Comparison of ENCODE assay signal across 13 mouse cellular contexts in the genomic region with DNA sequence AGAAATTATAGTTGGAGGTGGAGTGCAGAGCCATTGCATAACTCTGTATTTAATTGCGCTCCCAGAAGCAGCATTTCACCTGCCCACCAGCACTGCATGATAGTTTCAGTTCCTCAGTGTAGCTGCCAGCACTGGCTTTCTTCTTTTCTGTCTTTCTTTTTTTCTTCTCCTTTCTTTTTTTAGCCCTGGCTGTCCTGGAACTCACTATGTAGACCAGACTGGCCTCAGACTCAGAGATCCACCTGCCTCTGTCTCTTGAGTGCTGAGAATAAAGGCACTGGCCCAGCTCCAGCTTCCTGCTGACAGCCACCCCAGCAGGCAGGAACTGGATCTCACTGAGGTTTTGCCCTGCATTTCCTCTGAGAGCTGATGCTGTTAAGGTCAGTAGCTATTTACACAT. TPM values are rescaled to one million over a fixed set of nuclear protein-coding genes. Genes with fewer than 3 reads are reported as not detected.
DNase-seq lines count a peak whose midpoint lies in the region; ATAC-seq and TF ChIP-seq lines count a peak whose summit lies in the region.
"Had no signal": no experiment of that assay in that cellular context is flagged by ENCODE, and none has a peak within 500 bp of the region (broad histone marks: within the 10 kb centered on the region; RNA-seq: fewer than 3 reads in every experiment).

No protein-coding gene starts in this region.

- ATAC-seq in heart, embryonic 11.5 days (replicated peaks; ENCODE audit: insufficient number of reproducible peaks, low FRiP score, low TSS enrichment) = no peak
- peak; percentile 27; the same call in 1 of the 2 replicates for ATAC-seq in common myeloid progenitor, adult 5-6 weeks (replicated peaks; ENCODE audit: low read depth, poor library complexity, severe bottlenecking)
- ATAC-seq in megakaryocyte, adult 5-6 weeks (ENCODE audit: poor library complexity, severe bottlenecking) = no peak
- ATAC-seq in CD4-positive, CD25-positive, alpha-beta regulatory T cell, adult 4 months = no peak
- ATAC-seq: inflammation-experienced regulatory T-cells, adult 6 months; liver, embryonic 12.5 days had no signal

- no peak overlapping the region for H3K4me2 ChIP-seq in heart, embryonic 11.5 days
- H3K4me2 ChIP-seq: liver, embryonic 12.5 days; stomach, embryonic 15.5 days had no signal

- DNase-seq in heart, embryonic 10.5 days (ENCODE audit: low spot score) = peak; percentile 35
- DNase-seq in spleen, adult 2 months (ENCODE audit: low read depth in 1 of 2, low spot score in 2 of 2) = peak; percentile 12 to 32
- DNase-seq in spleen, postnatal 10 days (ENCODE audit: low spot score in 2 of 2) = no peak
- DNase-seq in splenic B cell, adult 2 months (ENCODE audit: low read depth, low spot score) = peak; percentile 68
- DNase-seq: embryo, embryonic 11 days had no signal

- H3K27ac ChIP-seq in heart, embryonic 10.5 days = no peak overlapping the region
- no peak overlapping the region for H3K27ac ChIP-seq in heart, embryonic 11.5 days (ENCODE audit: low read depth, low read length)
- H3K27ac ChIP-seq in spleen, adult 2 months (ENCODE audit: insufficient read depth, low read length) = peak overlapping the region; percentile 88
- H3K27ac ChIP-seq: liver, embryonic 12.5 days; stomach, embryonic 15.5 days had no signal

- no peak for TF ChIP-seq CTCF in spleen, adult 2 months (IDR thresholded peaks at IDR 0.05; ENCODE audit: extremely low read depth, insufficient read depth, insufficient read length, insufficient replicate concordance)

- 82% methylated on average over 1 of the region's 1 CpGs for WGBS in heart, embryonic 10.5 days
- WGBS in heart, embryonic 11.5 days (ENCODE audit: insufficient replicate concordance) = 80% methylated on average over 1 of the region's 1 CpGs
- WGBS in spleen, adult 2 months = 30% methylated on average over 1 of the region's 1 CpGs

- no peaks in the 10 kb centered on the region for H3K36me3 ChIP-seq in heart, embryonic 10.5 days
- H3K36me3 ChIP-seq in heart, embryonic 11.5 days (ENCODE audit: control insufficient read depth, insufficient read depth, low read length) = no peaks in the 10 kb centered on the region
- no peaks in the 10 kb centered on the region for H3K36me3 ChIP-seq in spleen, adult 2 months (ENCODE audit: control insufficient read depth, insufficient read depth, low read length)
- H3K36me3 ChIP-seq in splenic B cell, adult 2 months (ENCODE audit: control insufficient read depth, insufficient read depth, low read length, poor library complexity, severe bottlenecking) = no peaks in the 10 kb centered on the region
- H3K36me3 ChIP-seq: liver, embryonic 12.5 days; stomach, embryonic 15.5 days had no signal

- H3K27me3 ChIP-seq in heart, embryonic 10.5 days (ENCODE audit: insufficient read depth, poor library complexity, severe bottlenecking) = no peaks in the 10 kb centered on the region
- H3K27me3 ChIP-seq in heart, embryonic 11.5 days (ENCODE audit: control insufficient read depth, insufficient read depth, low read length) = no peaks in the 10 kb centered on the region
- H3K27me3 ChIP-seq in spleen, adult 2 months (ENCODE audit: control insufficient read depth, insufficient read depth, low read length) = no peaks in the 10 kb centered on the region
- H3K27me3 ChIP-seq in splenic B cell, adult 2 months (ENCODE audit: control insufficient read depth, insufficient read depth, low read length, poor library complexity, severe bottlenecking) = no peaks in the 10 kb centered on the region
- H3K27me3 ChIP-seq: liver, embryonic 12.5 days; megakaryocyte, embryonic 14.5 days; stomach, embryonic 15.5 days had no signal

- H3K9me3 ChIP-seq in heart, embryonic 10.5 days = no peaks in the 10 kb centered on the region
- no peaks in the 10 kb centered on the region for H3K9me3 ChIP-seq in heart, embryonic 11.5 days (replicated peaks; ENCODE audit: control insufficient read depth, low read length)
- H3K9me3 ChIP-seq: liver, embryonic 12.5 days; megakaryocyte, embryonic 14.5 days; stomach, embryonic 15.5 days had no signal

- no peak overlapping the region for H3K4me3 ChIP-seq in heart, embryonic 10.5 days
- H3K4me3 ChIP-seq in heart, embryonic 11.5 days (ENCODE audit: low read depth, low read length) = no peak overlapping the region
- no peak overlapping the region for H3K4me3 ChIP-seq in spleen, adult 2 months (ENCODE audit: extremely low read depth, insufficient read depth, insufficient read length)
- H3K4me3 ChIP-seq: liver, embryonic 12.5 days; megakaryocyte, embryonic 14.5 days; stomach, embryonic 15.5 days had no signal

- peaks cover 5% of the 10 kb centered on the region for H3K4me1 ChIP-seq in heart, embryonic 10.5 days
- H3K4me1 ChIP-seq in heart, embryonic 11.5 days (ENCODE audit: control insufficient read depth, insufficient read depth, low read length) = no peaks in the 10 kb centered on the region; the same call in 1 of the 2 replicates
- peaks cover 5% of the 10 kb centered on the region; the same call in 1 of the 2 replicates for H3K4me1 ChIP-seq in spleen, adult 2 months (ENCODE audit: control insufficient read depth, insufficient read depth, insufficient read length)

- no peak overlapping the region for H3K9ac ChIP-seq in heart, embryonic 11.5 days (ENCODE audit: low read depth, low read length)
- H3K9ac ChIP-seq: liver, embryonic 12.5 days; stomach, embryonic 15.5 days had no signal

- TF ChIP-seq POLR2A in spleen, adult 2 months (IDR thresholded peaks at IDR 0.05; ENCODE audit: low read depth, low read length) = no peak

RNA-seq across cellular contexts. Expression of a gene that starts 2.7 kb away (rescaled TPM):
- polyA plus RNA-seq in heart, embryonic 10.5 days (2016; fragmentation: Nextera tagmentation; extraction: Ambion mirVana) = 10.1 and 11.4 TPM in 2 replicates
- polyA plus RNA-seq in heart, embryonic 11.5 days (2014; fragmentation: Nextera tagmentation; extraction: Ambion mirVana) = 12.2 and 12.3 TPM in 2 replicates
- 9.5 and 23.7 TPM in 2 replicates for polyA plus RNA-seq in spleen, adult 2 months (2012; rRNA removed)
- 21.4 and 30.6 TPM in 2 replicates for total RNA-seq in common myeloid progenitor, adult 5-6 weeks (2017)
- 52.5 and 58.1 TPM in 2 replicates for total RNA-seq in megakaryocyte, adult 5-6 weeks (2015)
- 40.7 and 44.6 TPM in 2 replicates for total RNA-seq in megakaryocyte, adult 5-6 weeks (2017)
- 1 to 10 TPM; 3.0 to 5.8 TPM for polyA plus RNA-seq in CD4-positive, CD25-positive, alpha-beta regulatory T cell, adult 4 months (2017; shearing (Covaris generic))

RNA-seq across cellular contexts. Expression of a gene that starts 32.1 kb away (rescaled TPM):
- polyA plus RNA-seq in heart, embryonic 10.5 days (2016; fragmentation: Nextera tagmentation; extraction: Ambion mirVana) = 626 and 705 TPM in 2 replicates
- polyA plus RNA-seq in heart, embryonic 11.5 days (2014; fragmentation: Nextera tagmentation; extraction: Ambion mirVana) = 614 and 628 TPM in 2 replicates
- 11.4 and 13.3 TPM in 2 replicates for polyA plus RNA-seq in spleen, adult 2 months (2012; rRNA removed)
- 162 and 229 TPM in 2 replicates for total RNA-seq in common myeloid progenitor, adult 5-6 weeks (2017)
- 368 and 391 TPM in 2 replicates for total RNA-seq in megakaryocyte, adult 5-6 weeks (2015)
- 149 and 154 TPM in 2 replicates for total RNA-seq in megakaryocyte, adult 5-6 weeks (2017)
- 100 to 1,000 TPM; 155 to 182 TPM for polyA plus RNA-seq in CD4-positive, CD25-positive, alpha-beta regulatory T cell, adult 4 months (2017; shearing (Covaris generic))

RNA-seq across cellular contexts. Expression of a gene that starts 58.5 kb away (rescaled TPM):
- 21.1 and 21.3 TPM in 2 replicates for polyA plus RNA-seq in heart, embryonic 10.5 days (2016; fragmentation: Nextera tagmentation; extraction: Ambion mirVana)
- 23.6 and 24.4 TPM in 2 replicates for polyA plus RNA-seq in heart, embryonic 11.5 days (2014; fragmentation: Nextera tagmentation; extraction: Ambion mirVana)
- 12.5 and 13.2 TPM in 2 replicates for polyA plus RNA-seq in spleen, adult 2 months (2012; rRNA removed)
- total RNA-seq in common myeloid progenitor, adult 5-6 weeks (2017) = 82.9 and 87.3 TPM in 2 replicates
- total RNA-seq in megakaryocyte, adult 5-6 weeks (2015) = 78.2 and 82.1 TPM in 2 replicates
- total RNA-seq in megakaryocyte, adult 5-6 weeks (2017) = 141 and 154 TPM in 2 replicates
- 100 to 1,000 TPM; 138 to 179 TPM for polyA plus RNA-seq in CD4-positive, CD25-positive, alpha-beta regulatory T cell, adult 4 months (2017; shearing (Covaris generic))

Comparison
In these comparisons a context has a peak if more than half of its experiments do, and no peak if none do; other contexts are left out.
1. DNase-seq: peak in heart, embryonic 10.5 days (single experiment), spleen, adult 2 months (2 of 2) and splenic B cell, adult 2 months (single experiment); none in spleen, postnatal 10 days (0 of 2).
2. RNA of a gene that starts 32.1 kb away (polyA plus RNA-seq): 626 to 705 TPM in heart, embryonic 10.5 days, 614 to 628 TPM in heart, embryonic 11.5 days and 155 to 182 TPM in CD4-positive, CD25-positive, alpha-beta regulatory T cell, adult 4 months; 11.4 to 13.3 TPM in spleen, adult 2 months; every median in the first group is over 10 times any median in the second.